Mouse (Mus musculus): ENCODE results near the gene Usp48.

Usp48 gene

GRCm38 (mm10) chr4:137684830-137685343 is 91.3 kb downstream of the Usp48 start:
- in situ Hi-C loops (cut with MboI, MseI), result no loop called here

- in situ Hi-C loops (cut with MboI, MseI), result no loop called here
These were observed 92.7 kb downstream of the Usp48 start for GRCm38 (mm10) chr4:137686303-137686702.

GRCm38 (mm10) chr4:137687234-137687825 is 93.8 kb downstream of the Usp48 start:
- in situ Hi-C loops (cut with MboI, MseI), result no loop called here

GRCm38 (mm10) chr4:137692107-137692902 is 98.8 kb downstream of the Usp48 start:
- in situ Hi-C loops (cut with MboI, MseI), result no loop called here

GRCm38 (mm10) chr4:137695300-137695699 is 101.7 kb downstream of the Usp48 start:
- in situ Hi-C loops (cut with MboI, MseI), result no loop called here

GRCm38 (mm10) chr4:137695900-137696299 is 102.3 kb downstream of the Usp48 start:
- in situ Hi-C loops (cut with MboI, MseI), result no loop called here

- in situ Hi-C loops (cut with MboI, MseI), result no loop called here
These were observed 103.8 kb downstream of the Usp48 start for GRCm38 (mm10) chr4:137697156-137697885.

GRCm38 (mm10) chr4:137698076-137698985 is 104.8 kb downstream of the Usp48 start:
- in situ Hi-C loops (cut with MboI, MseI), result no loop called here

- in situ Hi-C loops (cut with MboI, MseI), result no loop called here
These were observed 106.0 kb downstream of the Usp48 start for GRCm38 (mm10) chr4:137699264-137700211.

GRCm38 (mm10) chr4:137700960-137701359 is 107.4 kb downstream of the Usp48 start:
- in situ Hi-C loops (cut with MboI, MseI), result no loop called here

- in situ Hi-C loops (cut with MboI, MseI), result no loop called here
These were observed 109.5 kb downstream of the Usp48 start for GRCm38 (mm10) chr4:137703077-137703476.

- in situ Hi-C loops (cut with MboI, MseI), result no loop called here
These were observed 111.0 kb downstream of the Usp48 start for GRCm38 (mm10) chr4:137704561-137704960.

- in situ Hi-C loops (cut with MboI, MseI), result no loop called here
These were observed 111.8 kb downstream of the Usp48 start for GRCm38 (mm10) chr4:137705379-137705778.

- in situ Hi-C loops (cut with MboI, MseI), result no loop called here
These were observed 113.0 kb downstream of the Usp48 start for GRCm38 (mm10) chr4:137706510-137706909.

GRCm38 (mm10) chr4:137707216-137707990 is 113.8 kb downstream of the Usp48 start:
- in situ Hi-C loops (cut with MboI, MseI), result no loop called here
